Mouse (Mus musculus): ENCODE data around the gene Tyw5. TPM values are rescaled to one million over a fixed set of nuclear protein-coding genes. Genes with fewer than 3 reads are reported as not detected.

The Tyw5 gene
- polyA plus RNA-seq, 1 experiment from 2014 or later = 23.6 TPM

Other genes with a start within 250 kb of the Tyw5 start
- gene 1700066M21Rik, start 29.5 kb downstream of the Tyw5 start, polyA plus RNA-seq (2015; fragmentation: Nextera tagmentation; extraction: Ambion mirVana) = 34.1 and 35.4 TPM in 2 replicates
- 16.6 and 17.3 TPM in 2 replicates for gene Maip1, start 773 bp downstream of the Tyw5 start, polyA plus RNA-seq (2015; fragmentation: Nextera tagmentation; extraction: Ambion mirVana)

Data from forebrain, embryonic 15.5 days (tissue).